Mouse (Mus musculus) heart, adult 2 months (tissue): ENCODE measurements at regions not wholly inside any gene's neighbourhood (a gene's known extent, or its start where the extent isn't known, plus 50 kb on each side); places are given as distances from the start of the nearest gene placed in this dataset.

ENCODE experiments used
- DNase-seq, 2 experiments: peaks; one replicate each; pipeline ENCODE4 v3.0.0; 2021
- H3K27ac ChIP-seq: fragments of 200-600 bp; 2 replicates; pipeline ENCODE4 v1.8.1; 2022
- H3K27me3 ChIP-seq: fragments of 200-500 bp; 2 replicates; pipeline ENCODE4 v1.6.1; 2012; ENCODE audit warnings: mild to moderate bottlenecking, low read length, inconsistent platforms, mixed read lengths; ENCODE audit not compliant: control insufficient read depth, insufficient read depth
- H3K36me3 ChIP-seq: fragments of 200-500 bp; 2 replicates; pipeline ENCODE4 v1.6.1; 2012; ENCODE audit warnings: low read length, inconsistent platforms; ENCODE audit not compliant: control insufficient read depth, insufficient read depth
- H3K4me1 ChIP-seq: fragments of 200-500 bp; 2 replicates; pipeline ENCODE4 v1.6.1; 2011; ENCODE audit warnings: low read length; ENCODE audit not compliant: control insufficient read depth, insufficient read depth
- H3K4me3 ChIP-seq: fragments of 200-600 bp; 2 replicates; pipeline ENCODE4 v1.8.1; 2022
- H3K79me2 ChIP-seq: fragments of 200-500 bp; replicated peaks from 2 replicates; pipeline ENCODE4 v1.6.1; 2012; ENCODE audit warnings: mild to moderate bottlenecking, inconsistent platforms, low read length, moderate library complexity, mixed read lengths; ENCODE audit not compliant: control insufficient read depth, insufficient read depth
- H3K9ac ChIP-seq: fragments of 200-500 bp; 2 replicates; pipeline ENCODE4 v1.6.1; 2012; ENCODE audit warnings: low read depth, mild to moderate bottlenecking, control low read depth, inconsistent platforms, low read length, mixed read lengths
- CTCF ChIP-seq: fragments of 200-600 bp; IDR thresholded peaks from 2 replicates; pipeline ENCODE4 v1.8.1; 2022; ENCODE audit warnings: antibody characterized with exemption, mild to moderate bottlenecking, moderate library complexity
- EP300 ChIP-seq: fragments of 200-500 bp; IDR thresholded peaks from 2 replicates; pipeline ENCODE4 v1.6.1; 2011; ENCODE audit warnings: low read depth, low read length, control low read depth; ENCODE audit not compliant: insufficient read depth
- POLR2A ChIP-seq: fragments of 200-500 bp; IDR thresholded peaks from 2 replicates; pipeline ENCODE4 v1.6.1; 2011; ENCODE audit warnings: mild to moderate bottlenecking, low read depth, low read length, control low read depth; ENCODE audit not compliant: insufficient read depth
- WGBS: fragments of 180-500 bp; shearing (Covaris S2); methylation state at CpG from one replicate; pipeline ENCODE4 v1.1.7; 2018; 5-methylcytosine and 5-hydroxymethylcytosine counted together
- intact Hi-C: fragments of 180-260 bp; cut with DNase I; formaldehyde crosslinking; loops from one replicate; pipeline ENCODE4 v1.15.1; 2025

- Histone ChIP-seq H3K27me3 (no peaks in the 10 kb centered on the region), H3K4me3 (no peak overlapping the region), H3K9ac (no peak overlapping the region), H3K79me2 (no peaks in the 10 kb centered on the region), H3K36me3 (no peaks in the 10 kb centered on the region), H3K4me1 (peaks cover 4% of the 10 kb centered on the region; the same call in 1 of the 2 replicates), H3K27ac (no peak overlapping the region)
- TF ChIP-seq EP300: no peak
- no peak for TF ChIP-seq CTCF
- no peak for TF ChIP-seq POLR2A
- DNase-seq: no peak
- 65% methylated on average over 9 of the region's 9 CpGs for WGBS
- intact Hi-C loops: no loop called here
Measured at GRCm38 (mm10) chr1:92714725-92715324, 66.2 kb upstream of the Otos start.

- Histone ChIP-seq H3K36me3 (no peaks in the 10 kb centered on the region), H3K9ac (no peak overlapping the region), H3K27ac (no peak overlapping the region), H3K4me1 (peaks cover 2% of the 10 kb centered on the region; the same call in 1 of the 2 replicates), H3K79me2 (no peaks in the 10 kb centered on the region), H3K27me3 (no peaks in the 10 kb centered on the region), H3K4me3 (no peak overlapping the region)
- TF ChIP-seq POLR2A (no peak), CTCF (no peak), EP300 (no peak)
- no peak for DNase-seq
- WGBS: 69% methylated on average over 8 of the region's 8 CpGs
- intact Hi-C loops: no loop called here
Measured at GRCm38 (mm10) chr1:92712366-92712765, 63.7 kb upstream of the Otos start.

DNA sequence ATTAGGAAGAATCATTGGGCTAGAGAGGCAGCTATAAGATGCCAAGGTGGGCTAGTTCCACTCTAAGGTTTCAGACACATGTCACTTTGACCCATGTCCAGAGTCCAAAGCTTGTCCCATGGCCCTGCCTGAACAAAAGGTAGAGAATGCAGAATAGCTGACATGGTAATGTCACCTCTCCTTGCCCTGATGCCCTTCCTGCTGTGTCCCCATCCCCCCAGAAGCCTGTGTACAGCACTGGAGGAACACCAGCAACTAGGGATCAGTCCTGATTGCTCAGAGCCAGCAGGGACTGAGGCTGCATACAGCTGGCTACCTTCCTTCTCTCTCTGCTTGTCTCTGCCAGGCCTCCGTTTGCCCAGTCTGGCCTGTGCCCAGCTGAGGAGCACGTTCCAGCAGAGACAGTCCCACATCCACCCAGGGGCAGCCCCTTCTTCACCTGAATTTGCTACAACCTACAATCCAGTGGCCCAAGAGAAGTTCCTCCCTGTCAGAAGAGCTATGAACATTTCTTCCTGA, 61.7 kb upstream of the Otos start:
- DNase-seq: peak; percentile 37 to 51
- H3K27me3 ChIP-seq: no peaks in the 10 kb centered on the region
- no peak overlapping the region; the same call in 1 of the 2 replicates for H3K27ac ChIP-seq
- no peaks in the 10 kb centered on the region for H3K36me3 ChIP-seq
- WGBS: 57% methylated on average over 2 of the region's 2 CpGs
- no peak overlapping the region for H3K4me3 ChIP-seq
- TF ChIP-seq CTCF (no peak), EP300 (no peak), POLR2A (no peak)
- intact Hi-C loops: no loop called here
- H3K4me1 ChIP-seq: peaks cover 2% of the 10 kb centered on the region; the same call in 1 of the 2 replicates
- H3K79me2 ChIP-seq: no peaks in the 10 kb centered on the region
- H3K9ac ChIP-seq: no peak overlapping the region

DNA sequence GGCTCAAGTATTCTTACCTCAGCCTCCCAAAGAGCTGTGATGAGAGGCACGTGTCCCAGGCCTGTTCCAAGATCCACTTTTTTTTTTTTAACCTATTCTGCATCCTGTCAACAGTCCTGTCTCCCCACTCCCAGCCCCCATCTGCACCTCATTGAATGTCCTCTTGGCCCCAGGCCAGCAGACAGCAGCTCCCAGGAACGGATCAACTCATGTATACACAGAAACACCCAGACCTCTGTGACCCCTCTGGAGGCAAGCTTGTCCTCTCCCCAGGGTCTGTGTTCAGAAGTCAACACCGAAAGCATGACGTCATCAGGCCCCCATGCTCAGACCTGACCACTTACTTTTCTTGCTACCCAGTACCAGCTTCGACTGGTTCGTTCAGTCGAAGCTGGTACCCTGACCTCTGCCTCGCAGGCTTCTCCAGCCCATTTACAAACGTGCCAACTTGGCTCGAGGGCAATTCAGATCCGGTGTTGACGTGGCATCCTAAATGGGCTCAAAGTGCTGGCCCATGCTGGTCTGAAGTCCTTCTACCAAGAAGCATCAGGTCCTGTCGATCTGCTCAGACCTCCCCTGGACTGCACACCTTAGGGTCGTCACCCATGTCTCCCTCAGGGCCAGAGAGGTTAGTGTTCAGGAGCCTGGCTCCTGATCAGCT, 60.7 kb upstream of the Otos start:
- DNase-seq: no peak
- Histone ChIP-seq H3K4me3 (no peak overlapping the region), H3K27ac (no peak overlapping the region), H3K9ac (no peak overlapping the region), H3K4me1 (peaks cover 2% of the 10 kb centered on the region; the same call in 1 of the 2 replicates), H3K36me3 (no peaks in the 10 kb centered on the region), H3K79me2 (no peaks in the 10 kb centered on the region), H3K27me3 (no peaks in the 10 kb centered on the region)
- intact Hi-C loops: no loop called here
- TF ChIP-seq CTCF: no peak
- TF ChIP-seq EP300: no peak
- TF ChIP-seq POLR2A: no peak
- 50% methylated on average over 14 of the region's 14 CpGs for WGBS

DNA sequence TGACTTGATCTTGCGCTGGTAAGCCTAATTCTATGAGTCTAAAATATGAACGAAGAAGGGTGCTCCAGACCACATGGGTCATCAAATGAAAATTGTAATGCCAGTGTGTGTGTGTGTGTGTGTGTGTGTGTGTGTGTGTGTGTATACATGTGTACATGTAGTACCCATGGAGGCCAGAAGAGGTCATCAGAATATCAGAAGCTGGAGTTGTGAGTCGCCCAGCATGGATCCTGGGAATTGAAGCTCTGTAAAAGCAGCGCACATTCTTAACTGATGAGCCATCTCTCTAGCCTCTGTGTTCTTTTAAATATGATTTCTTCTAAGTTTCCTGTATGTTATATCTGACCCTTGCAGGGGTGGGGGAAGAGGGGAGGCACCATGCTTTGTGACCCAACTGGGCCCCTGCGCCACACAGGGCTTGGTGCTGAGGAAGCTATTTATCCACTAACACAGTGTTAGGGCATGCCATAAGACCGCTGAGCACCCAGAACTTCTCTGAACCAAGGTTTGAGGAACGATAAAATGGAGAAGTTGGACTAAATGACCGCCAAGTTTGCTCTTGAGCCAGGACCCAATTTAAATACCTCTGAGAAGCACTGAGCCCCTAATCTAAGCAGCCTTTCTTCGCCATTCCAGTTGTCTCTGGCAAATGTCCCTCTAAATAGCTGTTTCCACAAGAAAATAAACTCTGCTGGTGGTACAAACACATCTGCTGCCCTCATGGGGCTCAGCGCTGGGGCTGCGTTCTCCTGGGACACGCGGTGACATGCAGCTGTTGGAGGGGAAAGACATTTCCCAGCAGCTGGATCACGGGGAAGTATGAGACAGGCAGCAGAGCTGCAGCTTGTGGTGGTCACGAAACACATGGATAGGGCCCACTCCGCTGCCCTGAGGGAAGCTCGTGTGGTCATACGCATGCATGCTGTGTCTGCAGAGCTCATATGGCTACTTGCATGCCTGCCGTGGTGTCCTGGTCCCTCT, 59.6 kb upstream of the Otos start:
- H3K4me3 ChIP-seq: no peak overlapping the region
- H3K27ac ChIP-seq: no peak overlapping the region

More for the DNA sequence above, 59.6 kb upstream of the Otos start:
- Histone ChIP-seq H3K9ac (no peak overlapping the region), H3K79me2 (no peaks in the 10 kb centered on the region), H3K27me3 (no peaks in the 10 kb centered on the region), H3K36me3 (no peaks in the 10 kb centered on the region), H3K4me1 (peaks cover 3% of the 10 kb centered on the region)
- intact Hi-C loops: no loop called here
- TF ChIP-seq CTCF (no peak), POLR2A (no peak), EP300 (no peak)
- no peak for DNase-seq
- 78% methylated on average over 19 of the region's 19 CpGs for WGBS
